Mouse (Mus musculus) brown adipose tissue, adult 24 weeks (tissue): ENCODE results near the gene Chid1. TPM values are rescaled to one million over a fixed set of nuclear protein-coding genes. Genes with fewer than 3 reads are reported as not detected.

ENCODE experiments used
- polyA plus RNA-seq: library from polyadenylated mRNA; stranded (reverse); fragments of >200 nt; gene quantifications from 2 replicates; pipeline ENCODE4 v1.2.4, GENCODE M21; 2012; ENCODE audit not compliant: missing spikeins, insufficient read depth, insufficient read length

Gene Chid1
- polyA plus RNA-seq, 1 experiment, result 13.4 TPM

Other genes starting within 250 kb of the Chid1 start
- gene Drd4, start 247.9 kb downstream of the Chid1 start, polyA plus RNA-seq, result not detected in 2 replicates
- gene Deaf1, start 212.2 kb downstream of the Chid1 start, polyA plus RNA-seq, result 5.9 and 15.8 TPM in 2 replicates
- gene Tmem80, start 212.1 kb downstream of the Chid1 start, polyA plus RNA-seq, result 35.2 and 44.8 TPM in 2 replicates
- gene Eps8l2, start 201.0 kb downstream of the Chid1 start, polyA plus RNA-seq, result 1.5 and 2.9 TPM in 2 replicates
- 1,487 and 1,572 TPM in 2 replicates for gene Taldo1, start 147.7 kb downstream of the Chid1 start, polyA plus RNA-seq
- 19.9 and 23.3 TPM in 2 replicates for gene Gatd1, start 125.7 kb downstream of the Chid1 start, polyA plus RNA-seq
- 2.6 and 6.4 TPM in 2 replicates for gene Cend1, start 110.4 kb downstream of the Chid1 start, polyA plus RNA-seq
- gene Slc25a22, start 102.0 kb downstream of the Chid1 start, polyA plus RNA-seq, result 79.8 and 96.8 TPM in 2 replicates
- gene Pidd1, start 95.8 kb downstream of the Chid1 start, polyA plus RNA-seq, result 0.58 and 0.75 TPM in 2 replicates
- gene Rplp2, start 92.5 kb downstream of the Chid1 start, polyA plus RNA-seq, result 1,680 and 2,099 TPM in 2 replicates
- gene Pnpla2, start 84.7 kb downstream of the Chid1 start, polyA plus RNA-seq, result 2,152 and 2,404 TPM in 2 replicates
- gene Cracr2b, start 78.8 kb downstream of the Chid1 start, polyA plus RNA-seq, result 9.8 and 11.8 TPM in 2 replicates
- 223 and 257 TPM in 2 replicates for gene Cd151, start 72.5 kb downstream of the Chid1 start, polyA plus RNA-seq
- 28.8 and 36.4 TPM in 2 replicates for gene Polr2l, start 64.7 kb downstream of the Chid1 start, polyA plus RNA-seq
- 39.6 and 74.6 TPM in 2 replicates for gene Tspan4, start 64.6 kb downstream of the Chid1 start, polyA plus RNA-seq
- gene Ap2a2, start 22.3 kb upstream of the Chid1 start, polyA plus RNA-seq, result 40.3 and 42.7 TPM in 2 replicates
- gene Muc6, start 115.5 kb upstream of the Chid1 start, polyA plus RNA-seq, result not detected in 2 replicates
- not detected in 2 replicates for gene Muc2, start 150.5 kb upstream of the Chid1 start, polyA plus RNA-seq
- gene Muc5ac, start 249.1 kb upstream of the Chid1 start, polyA plus RNA-seq, result not detected in 2 replicates